Mouse (Mus musculus): ENCODE data around the gene Usp13.

Usp13 gene

DNA sequence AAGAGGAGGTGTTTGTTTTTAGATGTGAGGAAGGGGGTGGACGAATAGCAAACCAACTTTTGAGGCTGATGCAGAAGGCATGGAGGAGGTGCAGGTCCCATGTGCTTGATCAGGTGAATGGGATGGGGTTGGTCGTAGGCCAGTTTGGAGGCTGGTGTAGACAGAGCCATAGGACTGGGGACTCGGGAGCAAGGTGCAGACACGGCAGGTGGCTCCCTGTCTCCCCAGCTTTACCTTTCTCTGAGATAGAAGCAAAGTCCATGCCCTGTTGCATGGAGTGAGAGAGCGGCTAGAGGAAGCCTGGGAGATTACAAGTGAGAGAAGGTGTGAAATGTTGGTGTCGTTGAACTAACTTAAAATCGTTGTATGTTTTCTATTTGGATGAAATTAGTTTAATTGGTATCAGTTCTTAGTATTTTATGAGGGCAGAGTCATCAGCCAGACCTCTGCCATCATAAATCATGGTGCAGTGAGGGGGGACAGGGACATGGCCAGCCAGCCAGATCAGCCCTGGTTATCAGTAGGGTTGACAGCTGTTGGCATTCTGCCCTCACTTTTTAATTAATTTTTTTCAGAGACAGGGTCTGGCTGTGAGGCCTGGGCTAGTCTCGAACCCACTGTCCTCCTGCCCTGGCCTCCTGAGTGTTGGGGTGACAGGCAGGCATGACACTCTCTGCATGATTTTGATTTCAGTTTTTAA lies 122.6 kb downstream of the Usp13 start:
- DNase-seq, result no peak

DNA sequence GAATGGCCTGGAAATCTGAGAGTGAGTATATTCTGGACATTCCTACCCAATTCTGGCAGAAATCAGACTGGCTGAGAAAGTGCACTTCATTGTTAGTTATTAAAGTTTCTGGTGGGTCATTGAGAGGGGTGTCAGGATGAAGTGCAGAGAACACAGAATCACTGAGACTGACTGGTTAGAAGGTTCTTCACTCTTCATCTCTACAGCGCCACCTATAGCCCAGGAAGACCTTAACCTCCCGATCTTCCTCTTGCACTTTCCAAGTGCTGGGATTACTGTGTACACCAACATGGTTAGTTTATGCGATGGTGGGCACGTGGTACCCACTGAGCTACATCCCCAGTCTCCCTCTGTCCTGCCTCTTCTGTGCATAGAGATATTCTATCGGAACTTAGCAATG lies 130.1 kb downstream of the Usp13 start:
- no peak for DNase-seq

DNA sequence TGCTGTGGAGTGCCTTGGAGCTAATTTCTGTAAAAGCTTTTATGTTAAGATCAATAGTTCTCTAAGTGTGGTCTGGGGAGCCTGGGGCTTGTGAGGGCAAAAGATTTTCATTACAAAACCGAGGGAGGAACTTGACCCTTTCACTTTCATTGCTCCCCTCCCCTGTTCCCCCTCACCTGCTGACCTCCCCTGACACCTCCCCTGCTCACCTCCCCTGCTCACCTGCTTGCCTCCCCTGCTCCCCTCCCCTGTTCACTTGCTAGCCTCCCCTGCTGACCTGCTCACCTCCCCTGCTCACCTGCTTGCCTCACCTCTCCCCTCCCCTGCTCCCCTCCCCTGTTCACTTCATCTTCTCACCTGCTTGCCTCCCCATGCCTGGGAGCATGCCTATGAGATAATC lies 134.0 kb downstream of the Usp13 start:
- no peak for DNase-seq

- DNase-seq, result no peak
Observed at GRCm38 (mm10) chr3:32961494-32961893, 144.1 kb downstream of the Usp13 start.

DNA sequence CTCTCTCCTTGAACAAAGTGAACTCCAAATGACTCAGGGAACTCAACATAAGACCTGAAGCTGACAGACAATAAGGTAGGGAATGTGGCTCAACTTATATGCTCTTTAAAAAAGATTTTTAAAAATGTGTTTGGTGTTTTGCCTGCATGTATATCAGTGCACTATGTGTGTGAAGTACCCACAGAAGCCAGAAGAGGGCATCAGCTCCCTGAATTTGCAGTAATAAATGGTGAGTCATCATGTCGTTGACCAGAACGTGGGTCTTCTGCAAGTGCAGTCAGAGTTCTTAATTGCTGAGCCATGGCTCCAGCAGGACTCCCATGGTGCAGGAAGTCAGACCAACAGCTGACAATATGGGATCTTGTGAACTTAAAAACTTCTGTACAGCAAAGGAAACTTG lies 148.2 kb downstream of the Usp13 start:
- peak in 1 of 2 experiments; percentile 3 for DNase-seq

DNA sequence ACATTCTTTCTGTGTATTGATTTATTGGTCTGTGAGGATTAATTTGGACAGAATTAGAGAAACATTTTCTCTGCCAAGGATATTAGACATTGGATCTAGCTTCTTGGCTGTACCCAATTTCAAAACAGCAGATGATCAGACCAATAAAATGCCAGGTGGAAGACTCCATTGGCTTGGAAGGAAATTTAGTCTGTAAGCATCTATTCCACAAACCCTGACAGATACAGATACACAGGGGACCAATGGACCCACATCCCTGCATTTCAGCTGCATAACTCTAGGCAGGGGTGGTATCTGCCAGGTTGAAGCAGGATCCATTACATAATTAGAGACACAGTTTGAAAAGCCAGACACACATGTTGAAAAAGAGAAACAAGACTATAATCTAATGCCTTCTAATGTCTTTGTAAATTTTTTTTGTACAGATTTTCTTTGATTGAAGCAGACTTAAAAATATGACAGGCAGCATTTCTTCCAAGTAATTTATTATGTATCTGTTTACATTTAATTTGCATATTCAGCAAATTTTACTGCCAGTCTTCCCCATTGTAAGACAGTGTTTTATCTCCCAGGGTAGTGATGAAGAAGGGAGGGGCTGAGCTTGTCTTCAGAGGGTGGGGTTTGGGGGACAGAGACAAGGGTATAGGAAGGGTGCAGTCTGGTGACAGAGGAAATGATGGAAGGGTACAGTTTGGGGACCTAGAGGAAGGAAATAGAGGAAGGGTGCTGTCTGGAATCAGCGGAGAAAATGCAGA lies 151.5 kb downstream of the Usp13 start:
- no peak for DNase-seq

GRCm38 (mm10) chr3:32970257-32970656 lies 152.9 kb downstream of the Usp13 start:
- DNase-seq, result no peak

DNA sequence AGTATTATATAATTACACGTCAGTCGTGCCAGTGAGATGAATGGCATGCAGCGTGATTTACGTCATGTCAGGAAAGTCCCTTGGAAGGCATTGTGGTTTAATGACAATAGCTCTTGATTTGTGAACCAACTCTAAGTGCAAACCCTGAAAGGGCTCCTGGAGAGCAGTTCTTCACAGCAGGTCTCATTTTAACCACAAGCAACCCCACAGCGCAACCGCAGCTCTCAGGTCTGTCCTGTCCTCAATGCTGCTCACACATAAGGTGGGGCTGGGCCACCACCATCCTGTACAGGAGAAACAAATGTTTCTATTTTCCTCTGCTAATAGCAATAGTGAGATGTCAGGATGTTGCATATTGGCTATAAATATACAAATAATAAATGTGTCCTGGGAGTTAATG lies 161.9 kb downstream of the Usp13 start:
- no peak for DNase-seq

DNA sequence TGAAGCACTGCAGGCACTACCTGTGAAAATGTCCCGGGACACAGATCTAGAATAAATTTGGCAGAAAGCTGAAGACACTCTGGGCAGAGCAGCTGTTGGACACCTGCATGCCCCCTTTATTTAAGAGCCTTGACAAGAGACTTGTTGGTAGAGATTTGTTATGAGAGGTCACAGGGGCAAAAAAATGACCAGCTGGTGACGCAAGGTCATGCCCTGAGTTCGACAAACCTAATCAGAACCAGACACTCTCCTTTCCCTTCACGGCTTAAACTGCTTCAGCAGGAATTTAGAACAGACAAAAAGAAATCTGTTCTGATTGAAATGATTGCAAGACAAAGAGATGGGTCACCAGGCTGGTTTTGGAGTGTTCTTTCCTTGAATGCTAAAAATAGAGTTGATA lies 162.6 kb downstream of the Usp13 start:
- no peak for DNase-seq

DNA sequence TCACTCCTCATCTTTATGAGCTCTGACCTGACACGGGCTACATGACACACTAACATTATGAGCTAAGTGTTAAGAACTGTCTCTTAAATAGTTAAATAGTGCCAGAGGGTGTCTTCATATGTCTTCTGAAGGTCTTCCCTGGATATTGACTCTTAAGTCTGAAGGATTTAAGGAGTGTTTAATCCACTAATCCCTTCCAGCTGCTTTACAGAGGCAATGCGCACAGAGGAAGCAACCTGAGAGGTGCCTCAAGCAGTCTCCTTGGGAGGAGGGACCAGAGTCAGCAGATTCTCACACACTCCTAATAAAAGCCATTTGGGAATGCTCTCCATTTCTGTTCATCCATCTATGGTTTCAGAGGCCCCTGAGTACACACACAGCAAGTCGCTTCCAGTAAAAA lies 167.8 kb downstream of the Usp13 start:
- no peak for DNase-seq
